Mouse (Mus musculus) megakaryocyte, embryonic 14.5 days (primary cell): ENCODE data around the gene Mt1.

ENCODE experiments used
- FLI1 ChIP-seq: IDR thresholded peaks from 2 replicates; pipeline ENCODE4 v1.6.1; 2012; ENCODE audit warnings: low read length, inconsistent platforms, mixed read lengths
- GATA1 ChIP-seq: IDR thresholded peaks from 3 replicates; pipeline ENCODE4 v1.6.1; 2012; ENCODE audit warnings: mixed read lengths, low read length, inconsistent platforms, borderline replicate concordance

GRCm38 (mm10) chr8:94214252-94215173 is 35.6 kb downstream of the Mt1 start, which contains the start of gene Nup93:
- no peak for TF ChIP-seq GATA1
- TF ChIP-seq FLI1, result no peak
